Mouse (Mus musculus): Measurements from ENCODE around the gene Olfr1328.
"Not testable (repeated sequence)": the region's sequence is repeated elsewhere in the genome, so short reads cannot be mapped to it uniquely, and the experiment has no call there.

Gene Olfr1328

DNA sequence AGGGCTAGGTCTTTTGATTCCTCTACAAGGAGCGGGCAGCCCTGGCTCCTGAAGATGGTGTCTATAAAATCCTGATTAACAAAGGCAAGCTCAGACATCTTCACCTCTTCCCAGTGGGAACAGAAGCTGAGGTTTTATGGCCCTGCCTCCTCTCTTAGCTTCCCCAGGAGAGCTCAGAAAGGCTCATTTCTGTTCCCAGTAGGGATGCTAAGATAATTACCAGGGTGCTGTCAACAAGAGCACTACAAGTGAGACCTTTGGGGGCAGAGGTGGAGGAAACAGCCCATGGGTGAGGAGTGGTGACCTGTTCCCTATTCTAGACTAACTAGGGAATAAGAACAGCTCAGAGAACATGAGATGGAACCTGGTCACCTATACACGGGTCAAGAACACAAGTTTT lies at the start of gene Olfr1328:
Gene Olfr1328, minus strand, starts transcription at position 101 of the 400 bp plus-strand sequence.
- no peak for DNase-seq

DNA sequence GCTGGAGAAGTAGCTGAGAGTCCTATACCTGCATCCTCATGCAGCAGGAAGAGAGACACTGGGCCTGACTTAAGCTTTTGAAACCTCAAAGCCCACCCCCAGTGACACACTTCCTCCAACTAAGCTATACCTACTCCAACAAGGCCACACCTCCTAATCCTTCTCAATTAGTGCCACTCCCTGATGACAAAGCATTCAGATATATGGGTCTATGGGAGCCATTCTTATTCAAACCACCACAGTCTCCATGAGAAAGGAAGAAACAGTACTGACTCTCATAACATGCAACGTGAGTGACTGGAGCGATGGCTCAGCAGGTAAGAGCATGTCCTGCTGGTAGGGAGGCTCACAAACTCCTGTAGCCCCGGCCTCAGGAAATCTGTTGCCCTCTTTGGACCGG lies 46.9 kb upstream of the Olfr1328 start:
- no peak for DNase-seq

DNA sequence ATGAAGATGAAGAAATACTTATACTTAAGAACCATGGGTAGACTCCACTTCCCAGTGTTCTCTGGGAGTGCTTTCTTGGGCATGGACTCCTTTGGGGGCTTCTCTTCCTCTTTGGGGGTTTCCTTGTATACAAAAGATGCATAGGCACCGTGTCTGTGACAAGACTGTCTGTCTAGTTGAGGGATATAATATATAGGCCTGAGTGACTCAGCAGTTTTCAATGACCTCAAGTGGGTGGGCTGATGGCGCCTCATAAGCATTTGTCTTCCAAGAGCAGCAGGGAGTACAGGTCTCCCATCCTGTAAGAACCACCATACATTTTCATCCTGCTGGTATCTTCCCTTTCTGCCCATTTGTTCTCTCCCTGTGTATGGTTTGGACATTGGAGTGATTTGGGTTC lies 34.9 kb upstream of the Olfr1328 start:
- DNase-seq = no peak

DNA sequence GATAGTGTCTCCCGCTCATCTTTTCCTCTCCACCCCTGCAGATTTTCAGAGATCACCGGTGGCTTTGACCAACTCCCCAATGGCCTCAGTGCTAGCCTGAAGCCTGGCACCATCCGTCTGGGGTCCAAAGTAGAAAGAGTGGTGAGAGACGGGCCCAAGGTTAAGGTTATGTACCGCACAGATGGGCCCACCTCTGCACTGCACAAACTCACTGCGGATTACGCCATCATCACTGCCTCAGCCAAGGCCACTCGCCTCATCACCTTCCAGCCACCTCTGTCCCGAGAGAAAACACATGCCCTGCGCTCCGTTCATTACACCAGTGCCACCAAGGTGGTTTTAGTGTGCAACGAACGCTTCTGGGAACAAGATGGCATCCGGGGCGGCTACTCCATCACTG lies 29.3 kb upstream of the Olfr1328 start:
- DNase-seq = no peak

DNA sequence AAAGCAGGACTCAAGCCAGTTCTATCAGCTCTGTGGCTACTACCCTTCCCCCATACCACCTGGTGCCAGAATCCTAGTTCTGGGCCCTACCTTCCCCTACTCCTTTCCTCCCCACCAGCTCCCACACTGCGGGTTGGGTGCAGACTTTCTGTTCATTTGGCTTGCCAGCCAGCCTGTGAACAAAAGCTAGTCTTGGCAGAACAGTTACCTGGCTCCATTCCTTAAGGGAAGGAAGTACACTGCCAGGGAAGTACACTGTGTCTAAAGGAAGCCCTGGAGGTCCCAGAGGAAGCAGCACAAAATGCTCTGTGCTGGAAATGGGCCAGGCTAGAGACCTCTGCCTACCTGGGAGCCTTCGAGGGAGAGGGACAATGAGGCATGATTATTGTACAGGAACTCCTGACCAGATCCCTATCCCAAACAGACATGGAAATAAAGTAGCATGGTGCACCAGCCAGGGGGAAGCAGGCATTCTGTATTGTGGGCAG lies 22.8 kb upstream of the Olfr1328 start, which contains the start of gene Lao1:
Gene Lao1, plus strand, starts transcription at position 438 of the 488 bp plus-strand sequence.
- peak; percentile 11 to 18 for DNase-seq

DNA sequence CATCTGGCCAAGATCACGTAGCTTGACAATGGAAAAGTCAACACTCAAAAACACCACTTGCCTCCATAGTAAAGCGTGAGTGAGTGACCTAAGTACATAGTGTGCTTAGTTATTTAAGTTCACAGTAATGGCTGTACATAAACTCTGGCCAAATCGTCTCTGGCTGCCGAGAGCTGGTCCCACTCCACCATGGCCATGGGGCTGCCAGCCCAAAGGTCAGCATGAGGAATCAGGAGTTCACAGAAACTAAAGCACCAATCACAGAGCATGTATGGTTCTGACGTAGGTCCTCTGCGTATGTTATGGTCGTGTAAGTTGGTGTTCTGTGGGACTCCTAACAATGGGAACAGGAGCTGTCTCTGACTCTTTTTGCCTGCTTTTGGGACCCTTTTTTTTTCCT lies 20.4 kb upstream of the Olfr1328 start:
- DNase-seq = no peak

DNA sequence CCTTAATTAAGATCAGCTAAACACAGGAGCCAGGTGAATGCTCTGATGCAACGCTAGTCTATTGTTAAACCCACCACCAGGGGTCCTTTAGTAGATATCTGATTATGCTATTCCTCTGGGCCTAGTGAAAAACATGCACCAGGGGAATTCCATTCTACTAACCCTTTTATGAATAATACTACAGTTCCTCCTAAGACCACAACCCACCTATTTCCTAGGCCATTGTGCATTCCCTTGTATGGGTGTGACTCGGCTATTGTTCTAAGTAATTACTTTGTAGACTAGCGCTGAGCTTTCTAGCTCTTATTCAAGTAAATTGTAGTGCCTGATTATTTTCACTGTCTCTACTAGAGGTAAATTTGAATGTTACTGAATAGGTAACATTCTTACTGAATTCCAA lies 7.1 kb downstream of the Olfr1328 start:
- DNase-seq = not testable (repeated sequence)

DNA sequence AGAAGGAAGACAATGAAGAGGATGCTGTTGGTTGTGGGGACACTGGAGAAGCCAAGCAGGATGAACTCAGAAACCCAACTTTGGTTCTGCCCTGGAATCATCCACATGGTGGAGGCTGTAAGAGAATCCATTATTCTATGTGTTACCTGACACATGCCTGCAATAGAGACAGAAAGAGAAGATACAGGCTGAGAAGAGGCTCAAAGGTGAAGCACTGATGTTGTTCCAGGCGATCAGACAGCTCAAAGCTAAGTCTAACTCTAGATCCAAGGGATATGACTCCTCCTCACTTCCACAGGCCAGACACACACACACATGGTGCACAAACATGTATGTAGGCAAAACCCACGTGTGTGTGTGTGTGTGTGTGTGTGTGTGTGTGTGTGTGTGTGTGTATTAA lies 21.0 kb downstream of the Olfr1328 start, which contains the start of gene Olfr1329:
Gene Olfr1329, minus strand, starts transcription at position 101 of the 400 bp plus-strand sequence.
- DNase-seq = not testable (repeated sequence)

DNA sequence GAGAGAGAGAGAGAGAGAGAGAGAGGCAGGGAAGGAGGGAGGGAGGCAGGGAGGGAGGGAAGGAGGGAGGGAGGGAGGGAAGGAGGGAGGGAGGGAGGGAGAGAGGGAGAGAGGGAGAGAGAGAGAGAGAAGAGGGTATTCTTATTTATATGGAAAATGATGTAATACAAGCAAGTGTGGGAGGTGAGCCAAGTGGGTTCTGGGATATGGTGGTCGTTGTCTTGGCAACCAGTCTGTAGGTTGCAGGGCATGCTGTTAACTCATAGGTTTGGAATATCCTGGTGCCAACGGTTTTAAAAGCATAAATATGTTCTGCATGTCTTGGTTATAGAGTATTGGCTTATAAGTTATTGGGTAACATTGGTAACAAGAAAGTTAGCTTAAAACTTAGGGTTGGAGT lies 36.4 kb downstream of the Olfr1328 start:
- DNase-seq = no peak

DNA sequence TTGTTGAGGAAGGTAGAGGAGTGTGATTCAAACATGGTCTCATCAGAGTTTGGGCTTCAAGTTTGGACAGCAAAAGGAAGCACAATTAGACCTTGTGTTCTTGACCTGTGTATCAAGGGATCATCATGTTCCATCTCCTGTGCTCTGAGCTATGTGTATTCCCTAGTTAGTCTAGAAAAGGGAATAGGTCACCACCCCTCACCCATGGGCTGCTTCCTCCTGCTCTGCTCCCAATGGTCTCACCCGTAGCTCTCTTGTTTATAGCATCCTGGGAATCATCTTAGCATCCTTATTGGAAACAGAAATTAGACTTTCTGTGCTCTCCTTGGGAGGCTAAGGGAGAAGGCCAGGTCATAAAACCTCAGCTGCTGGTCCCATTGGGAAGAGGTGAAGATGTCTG lies 50.1 kb downstream of the Olfr1328 start, which contains the start of gene Olfr1330:
Gene Olfr1330, plus strand, starts transcription at position 301 of the 400 bp plus-strand sequence.
- no peak for DNase-seq
